Mouse (Mus musculus) embryonic fibroblast, embryonic 13.5 days (primary cell): ENCODE measurements around the gene Ubn2.

Experiments
- CTCF ChIP-seq: IDR thresholded peaks from 2 replicates; pipeline ENCODE4 v1.5.1; 2011; ENCODE audit warnings: mild to moderate bottlenecking, control low read depth, low read length, moderate library complexity, borderline replicate concordance; ENCODE audit not compliant: insufficient read depth
- POLR2A ChIP-seq: IDR thresholded peaks from 2 replicates; pipeline ENCODE4 v1.6.1; 2011; ENCODE audit warnings: low read depth, mild to moderate bottlenecking, control low read depth, low read length, moderate library complexity

- no peak for TF ChIP-seq CTCF
- no peak for TF ChIP-seq POLR2A
Measured at GRCm38 (mm10) chr6:38512830-38513229, 79.1 kb downstream of the Ubn2 start.
